Mouse (Mus musculus) neural tube, embryonic 11.5 days (tissue): ENCODE data around the gene Phox2a. TPM values are rescaled to one million over a fixed set of nuclear protein-coding genes. Genes with fewer than 3 reads are reported as not detected.
A peak's percentile ranks its signal among the peaks of the same experiment; 100 is the strongest.

Experiments used
- ATAC-seq: fragments of 200-750 bp; cut with Nextera tagmentation; 2 replicates; pipeline ENCODE4 v1.8.0; 2017; ENCODE audit warnings: moderate number of reproducible peaks, mild to moderate bottlenecking, moderate TSS enrichment, moderate library complexity; ENCODE audit not compliant: insufficient read depth, low FRiP score, low TSS enrichment
- DNase-seq: peaks from one replicate; pipeline ENCODE4 v3.0.0-alpha.2; 2015; ENCODE audit warnings: low spot score
- H3K27ac ChIP-seq: fragments of 300-500 bp; sonication (generic); 2 replicates; pipeline ENCODE4 v1.5.1; 2014; ENCODE audit warnings: low read depth, mild to moderate bottlenecking, low read length
- H3K27me3 ChIP-seq: fragments of 300-500 bp; sonication (generic); 2 replicates; pipeline ENCODE4 v1.6.1; 2014; ENCODE audit warnings: mild to moderate bottlenecking, low read length, mixed read lengths; ENCODE audit not compliant: control insufficient read depth, insufficient read depth
- H3K36me3 ChIP-seq: fragments of 300-500 bp; sonication (generic); 2 replicates; pipeline ENCODE4 v1.6.1; 2014; ENCODE audit warnings: mild to moderate bottlenecking, low read length, moderate library complexity, mixed read lengths; ENCODE audit not compliant: control insufficient read depth, insufficient read depth
- H3K4me1 ChIP-seq: fragments of 300-500 bp; sonication (generic); 2 replicates; pipeline ENCODE4 v1.6.1; 2014; ENCODE audit warnings: low read length, mixed read lengths; ENCODE audit not compliant: control insufficient read depth, insufficient read depth
- H3K4me2 ChIP-seq: fragments of 300-500 bp; sonication (generic); 2 replicates; pipeline ENCODE4 v1.6.1; 2014; ENCODE audit warnings: low read depth, mild to moderate bottlenecking, moderate library complexity
- H3K4me3 ChIP-seq: fragments of 300-500 bp; sonication (generic); 2 replicates; pipeline ENCODE4 v1.5.1; 2014; ENCODE audit warnings: low read depth, low read length
- H3K9ac ChIP-seq: fragments of 300-500 bp; sonication (generic); 2 replicates; pipeline ENCODE4 v1.6.1; 2014; ENCODE audit warnings: mild to moderate bottlenecking, low read length
- H3K9me3 ChIP-seq: fragments of 300-500 bp; sonication (generic); 2 replicates; pipeline ENCODE4 v1.6.1; 2016; ENCODE audit warnings: low read length; ENCODE audit not compliant: control insufficient read depth
- WGBS: fragments of 180-500 bp; shearing (Covaris S2); extraction: QIAGEN DNeasy Blood & Tissue Kit; methylation state at CpG from one replicate; pipeline ENCODE4 v1.1.7; 2014; 5-methylcytosine and 5-hydroxymethylcytosine counted together
- polyA plus RNA-seq: library from polyadenylated mRNA; unstranded; fragments of >200 nt; fragmentation: Nextera tagmentation; extraction: Ambion mirVana; gene quantifications from 2 replicates; pipeline ENCODE4 v1.2.1, GENCODE M21; 2014

Phox2a gene
- polyA plus RNA-seq, 1 experiment from 2014 or later: 1.9 TPM

DNA sequence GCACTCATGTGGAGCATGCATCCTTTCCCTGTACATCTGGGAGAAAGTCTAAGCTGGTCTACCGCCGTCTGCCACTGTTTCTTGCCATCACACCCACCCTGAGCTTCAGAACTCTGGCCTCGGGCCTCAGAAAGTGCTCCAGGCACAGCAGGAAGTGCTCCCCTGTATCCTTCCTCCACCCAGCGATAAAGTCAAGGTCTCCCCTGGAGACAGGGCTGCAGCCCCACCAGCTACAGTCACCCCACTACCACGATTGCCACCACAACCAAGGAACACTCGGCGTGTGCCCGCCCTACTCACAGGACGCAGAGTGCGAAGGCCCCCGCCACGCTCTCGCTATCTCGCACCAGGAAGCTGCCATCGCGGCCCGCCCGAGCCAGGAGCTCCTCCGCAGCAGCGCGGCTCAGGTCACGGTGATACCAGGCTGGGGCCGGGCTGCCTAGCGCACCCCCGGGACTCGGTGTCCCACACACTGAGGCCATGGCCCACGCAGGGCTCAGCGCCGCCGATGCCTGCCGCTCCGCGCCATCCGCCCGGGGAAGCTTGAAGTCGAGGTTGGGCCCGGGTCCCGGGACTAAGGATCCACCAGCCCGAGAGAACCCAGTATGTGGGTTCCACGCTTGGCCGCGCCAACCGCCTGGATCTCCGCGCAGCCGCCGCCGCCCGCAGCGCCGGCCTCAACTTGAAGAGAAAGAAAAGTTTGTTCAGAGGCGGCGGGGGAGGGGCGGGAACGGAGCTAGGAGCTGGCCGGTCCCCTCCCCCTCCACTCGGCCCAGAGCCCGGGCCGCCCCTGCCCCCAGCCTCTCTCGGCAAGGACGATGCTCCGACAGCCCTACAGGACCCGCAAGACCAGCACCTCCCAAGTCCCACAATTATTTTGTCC, 18.4 kb downstream of the Phox2a start:
- no peaks in the 10 kb centered on the region for H3K27me3 ChIP-seq
- DNase-seq (peak; percentile 84), ATAC-seq (peak; percentile 58)
- H3K9ac ChIP-seq: peak overlapping the region; percentile 95
- H3K9me3 ChIP-seq: no peaks in the 10 kb centered on the region
- peaks cover 10% of the 10 kb centered on the region; the same call in 1 of the 2 replicates for H3K4me1 ChIP-seq
- peaks cover 13% of the 10 kb centered on the region for H3K36me3 ChIP-seq
- peak overlapping the region; percentile 93 for H3K4me2 ChIP-seq
- H3K4me3 ChIP-seq: peak overlapping the region; percentile 87
- peak overlapping the region; percentile 86 for H3K27ac ChIP-seq
- WGBS: under 1% methylated on average over 55 of the region's 63 CpGs

DNA sequence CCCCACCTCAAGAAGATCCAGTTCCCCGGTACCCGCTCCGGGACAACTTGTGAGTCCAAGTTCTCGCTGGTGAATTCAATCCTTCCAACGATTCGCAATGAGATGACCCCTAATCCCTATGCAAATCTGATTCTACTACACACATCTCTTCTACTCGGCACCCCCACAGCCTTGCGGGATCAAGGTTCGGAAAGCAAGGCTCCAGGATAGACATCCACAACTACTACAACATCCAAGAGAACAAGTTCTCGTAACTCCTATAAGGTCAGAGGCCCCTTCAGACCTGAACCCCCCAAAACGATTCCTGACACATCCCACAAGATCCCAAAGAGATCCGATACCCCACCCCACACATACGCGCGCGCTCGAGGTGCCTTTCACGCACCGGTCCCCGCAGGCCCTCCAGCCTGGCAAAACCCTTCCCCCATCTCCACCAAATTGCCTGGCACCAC, 19.1 kb downstream of the Phox2a start:
- under 1% methylated on average over 20 of the region's 20 CpGs for WGBS
- no peaks in the 10 kb centered on the region for H3K9me3 ChIP-seq
- ATAC-seq: no peak
- peaks cover 10% of the 10 kb centered on the region; the same call in 1 of the 2 replicates for H3K4me1 ChIP-seq
- H3K27ac ChIP-seq: peak overlapping the region; percentile 86
- peaks cover 6% of the 10 kb centered on the region for H3K36me3 ChIP-seq
- H3K27me3 ChIP-seq: no peaks in the 10 kb centered on the region
- H3K4me2 ChIP-seq: peak overlapping the region; percentile 93
- H3K4me3 ChIP-seq: peak overlapping the region; percentile 87
- DNase-seq: no peak
- H3K9ac ChIP-seq: peak overlapping the region; percentile 95

DNA sequence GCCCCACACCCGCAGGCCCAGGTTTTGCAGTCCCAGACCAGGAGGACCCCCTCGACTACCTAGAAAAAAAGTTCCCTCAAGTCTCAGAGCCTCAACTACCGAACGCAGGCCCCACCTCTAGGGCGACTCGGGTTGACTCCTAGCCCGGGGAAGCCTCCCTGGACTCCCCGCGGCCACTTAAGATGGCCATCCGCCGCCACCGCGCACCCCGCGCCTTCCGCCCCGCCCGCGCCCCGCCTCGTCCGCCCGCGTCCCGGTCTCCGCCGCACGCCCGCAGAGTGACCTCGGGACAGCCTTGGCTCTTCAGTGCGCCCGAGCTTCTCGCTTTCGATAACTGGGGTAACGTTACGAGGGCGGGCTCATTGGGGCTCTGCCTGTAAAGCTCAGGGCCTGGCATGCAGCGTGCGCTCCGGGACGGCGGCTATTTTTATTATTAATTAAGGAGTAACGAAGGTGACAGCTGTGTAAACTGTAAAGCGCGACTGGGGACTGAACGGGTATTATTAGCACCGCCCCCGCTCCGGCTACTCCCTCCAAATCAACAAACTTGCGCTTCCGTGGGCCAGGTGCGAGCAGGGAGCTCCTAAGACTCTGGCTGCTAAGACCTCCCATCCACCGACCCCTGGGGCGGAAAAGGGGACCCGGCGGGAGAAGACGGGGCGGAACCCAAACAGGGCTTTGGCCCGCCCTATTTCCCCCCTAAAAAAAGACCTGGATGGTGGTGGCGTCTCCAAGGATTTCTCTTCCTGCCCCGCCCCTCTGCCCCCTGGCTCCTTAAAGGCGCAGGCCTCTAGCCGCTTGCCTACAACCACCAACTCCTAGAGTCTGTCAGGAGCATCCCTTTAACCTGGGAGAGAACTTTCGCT, 19.7 kb downstream of the Phox2a start, which contains the start of gene Inppl1:
Gene Inppl1 (minus strand): TSS at position 624 of the 866 bp plus-strand sequence.
- peak within 1 kb of the TSS; percentile 87 for H3K4me3 ChIP-seq
- H3K9ac ChIP-seq: peak within 1 kb of the TSS; percentile 95
- no peaks in the 10 kb centered on the region for H3K36me3 ChIP-seq
- no peaks in the 10 kb centered on the region for H3K9me3 ChIP-seq
- H3K4me2 ChIP-seq: peak within 1 kb of the TSS; percentile 93
- H3K4me1 ChIP-seq: peaks cover 10% of the 10 kb centered on the region; the same call in 1 of the 2 replicates
- no peaks in the 10 kb centered on the region for H3K27me3 ChIP-seq
- ATAC-seq: peak; percentile 72
- DNase-seq: peak; percentile 86
- under 1% methylated on average over 64 of the region's 64 CpGs for WGBS
- peak within 1 kb of the TSS; percentile 86 for H3K27ac ChIP-seq

DNA sequence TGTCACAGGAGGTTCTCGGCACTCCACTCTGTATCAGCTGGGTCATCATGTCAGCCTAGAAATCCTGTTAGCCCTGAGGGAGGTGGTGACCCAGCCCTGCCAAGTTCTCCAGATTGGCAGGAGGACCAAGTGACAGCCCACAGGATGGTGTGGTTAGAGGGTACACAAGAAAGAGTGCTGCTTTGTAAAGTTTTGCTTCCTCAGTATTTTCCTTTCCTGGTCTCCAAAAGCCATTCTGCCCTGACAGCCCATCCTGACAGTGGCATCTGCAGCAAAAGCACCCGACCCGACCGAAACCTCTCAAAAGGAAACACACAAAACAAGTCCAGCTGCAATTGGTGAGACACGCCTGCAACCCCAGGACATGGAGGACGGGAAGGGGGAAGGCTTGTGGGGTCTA, 26.1 kb downstream of the Phox2a start:
- DNase-seq (no peak), ATAC-seq (no peak)
- no peaks in the 10 kb centered on the region for H3K4me1 ChIP-seq
- H3K4me3 ChIP-seq: no peak overlapping the region
- no peaks in the 10 kb centered on the region for H3K9me3 ChIP-seq
- no peaks in the 10 kb centered on the region for H3K27me3 ChIP-seq
- H3K9ac ChIP-seq: no peak overlapping the region
- H3K27ac ChIP-seq: no peak overlapping the region
- H3K36me3 ChIP-seq: no peaks in the 10 kb centered on the region
- 61% methylated on average over 6 of the region's 6 CpGs for WGBS
- H3K4me2 ChIP-seq: no peak overlapping the region

DNA sequence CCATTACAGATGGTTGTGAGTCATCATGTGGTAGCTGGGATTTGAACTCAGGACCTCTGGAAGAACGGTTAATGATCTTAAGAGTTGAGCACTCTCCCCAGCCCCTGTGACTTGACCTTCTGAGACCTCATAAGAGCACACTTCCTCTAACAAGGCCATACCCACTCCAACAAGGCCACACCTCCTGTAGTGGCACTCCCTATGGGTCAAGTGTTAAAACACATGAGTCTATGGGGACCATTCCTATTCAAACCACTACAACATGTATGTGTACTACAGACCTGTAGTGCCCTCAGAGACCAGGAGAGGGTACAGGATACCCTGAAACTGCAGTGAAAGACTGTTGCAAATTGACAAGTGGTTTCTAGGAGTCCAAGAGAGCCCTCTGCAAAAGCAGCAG, 29.8 kb downstream of the Phox2a start:
- Histone ChIP-seq H3K4me3 (no peak overlapping the region), H3K27ac (no peak overlapping the region), H3K27me3 (no peaks in the 10 kb centered on the region), H3K4me2 (no peak overlapping the region), H3K9ac (no peak overlapping the region), H3K36me3 (no peaks in the 10 kb centered on the region), H3K9me3 (no peaks in the 10 kb centered on the region), H3K4me1 (no peaks in the 10 kb centered on the region)
- no peak for ATAC-seq
- 95% methylated on average over 1 of the region's 1 CpGs for WGBS
- no peak for DNase-seq

DNA sequence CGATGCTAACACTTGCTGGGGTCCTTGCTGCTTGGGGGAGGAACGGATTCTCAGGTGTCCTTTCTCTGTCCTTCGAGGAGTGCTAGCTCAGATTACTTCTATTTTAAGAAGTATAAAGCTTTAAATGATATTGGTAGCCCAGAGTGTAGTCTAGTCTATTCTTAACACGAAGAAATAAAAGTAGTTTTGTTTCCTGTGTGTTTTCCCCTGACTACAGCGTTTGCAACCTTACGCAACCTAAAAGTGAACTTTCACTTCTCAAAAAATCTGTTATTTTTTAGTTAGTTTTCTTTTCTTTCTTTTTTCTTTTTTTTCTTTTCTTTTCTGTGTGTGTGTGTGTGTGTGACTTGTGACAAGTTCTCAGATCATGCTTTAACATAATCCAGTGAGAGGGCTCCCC, 33.6 kb downstream of the Phox2a start:
- H3K9ac ChIP-seq: no peak overlapping the region
- no peak for ATAC-seq
- no peaks in the 10 kb centered on the region for H3K36me3 ChIP-seq
- WGBS: 85% methylated on average over 6 of the region's 6 CpGs
- H3K27ac ChIP-seq: no peak overlapping the region
- no peak for DNase-seq
- no peak overlapping the region for H3K4me3 ChIP-seq
- H3K9me3 ChIP-seq: no peaks in the 10 kb centered on the region
- H3K27me3 ChIP-seq: no peaks in the 10 kb centered on the region
- H3K4me2 ChIP-seq: no peak overlapping the region
- H3K4me1 ChIP-seq: no peaks in the 10 kb centered on the region

DNA sequence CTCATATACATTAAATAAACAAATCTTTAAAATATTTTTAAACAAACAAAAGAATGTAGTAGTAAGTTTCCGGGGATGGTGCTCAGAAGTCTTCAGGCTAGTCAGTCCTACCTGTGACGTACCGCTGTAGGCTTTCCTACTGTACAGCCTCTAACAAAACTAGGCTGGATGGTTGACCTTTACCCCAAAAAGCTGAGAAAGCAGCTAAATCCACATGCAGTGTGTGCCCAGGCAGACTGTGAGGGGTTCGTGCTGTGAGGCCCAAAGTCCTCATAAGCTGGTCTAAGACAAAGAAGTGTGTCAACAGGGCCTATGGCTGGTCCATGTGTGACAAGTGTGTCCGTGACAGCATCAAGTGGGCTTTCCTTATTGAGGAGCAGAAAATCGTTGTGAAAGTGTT, 34.7 kb downstream of the Phox2a start:
- no peak overlapping the region for H3K4me3 ChIP-seq
- 83% methylated on average over 6 of the region's 6 CpGs for WGBS
- no peaks in the 10 kb centered on the region for H3K27me3 ChIP-seq
- H3K36me3 ChIP-seq: no peaks in the 10 kb centered on the region
- H3K9me3 ChIP-seq: no peaks in the 10 kb centered on the region
- DNase-seq (no peak), ATAC-seq (no peak)
- no peak overlapping the region for H3K27ac ChIP-seq
- H3K9ac ChIP-seq: no peak overlapping the region
- no peaks in the 10 kb centered on the region for H3K4me1 ChIP-seq
- no peak overlapping the region for H3K4me2 ChIP-seq

DNA sequence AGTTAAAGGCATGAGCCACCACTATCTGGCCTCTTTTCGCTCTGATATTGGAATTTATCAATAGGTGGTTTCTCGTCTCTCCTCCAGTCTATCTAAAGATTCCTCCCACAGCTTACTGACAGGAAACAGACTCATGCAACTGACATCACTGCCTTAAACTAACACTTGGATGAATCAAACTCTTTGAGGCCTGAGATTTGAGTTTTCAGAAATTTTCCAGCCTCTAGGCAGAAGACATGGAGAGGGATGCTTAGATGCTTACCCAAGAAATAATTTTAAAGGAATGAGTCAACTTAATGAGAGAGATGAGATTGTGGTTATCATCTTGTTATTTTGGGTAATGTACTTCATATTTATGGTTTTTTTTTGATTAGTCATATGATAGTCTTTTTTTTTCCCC, 35.7 kb downstream of the Phox2a start:
- Histone ChIP-seq H3K27ac (no peak overlapping the region), H3K36me3 (no peaks in the 10 kb centered on the region), H3K9me3 (no peaks in the 10 kb centered on the region), H3K9ac (no peak overlapping the region), H3K4me1 (no peaks in the 10 kb centered on the region), H3K27me3 (no peaks in the 10 kb centered on the region), H3K4me2 (no peak overlapping the region), H3K4me3 (no peak overlapping the region)
- DNase-seq: no peak
- WGBS: 83% methylated on average over 2 of the region's 2 CpGs
- no peak for ATAC-seq
